Comparison of ENCODE assay signal across 33 mouse cellular contexts in the genomic region with DNA sequence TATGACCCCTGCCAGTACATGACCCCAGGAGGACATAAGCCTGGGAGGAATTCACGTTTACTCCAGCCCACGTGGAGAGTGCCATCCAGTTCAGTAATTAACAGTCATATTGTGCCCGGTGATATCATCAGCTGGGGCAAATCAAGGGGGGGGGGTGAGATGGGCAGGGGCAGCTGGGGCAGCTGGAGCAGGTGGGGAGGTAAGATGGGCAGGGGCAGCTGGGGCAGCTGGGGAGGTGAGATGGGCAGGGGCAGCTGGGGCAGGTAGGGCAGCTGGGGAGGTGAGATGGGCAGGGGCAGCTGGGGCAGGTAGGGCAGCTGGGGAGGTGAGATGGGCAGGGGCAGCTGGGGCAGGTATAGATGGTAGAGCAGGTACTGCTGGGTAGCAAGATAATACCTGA. TPM values are rescaled to one million over a fixed set of nuclear protein-coding genes. Genes with fewer than 3 reads are reported as not detected.
"Had no signal": no experiment of that assay in that cellular context is flagged by ENCODE, and none has a peak within 500 bp of the region (broad histone marks: within the 10 kb centered on the region; RNA-seq: fewer than 3 reads in every experiment).

No protein-coding gene starts in this region.

RNA-seq across cellular contexts. Expression of a gene that starts 22.1 kb away (rescaled TPM):
- total RNA-seq: gastrocnemius, adult 8-10 months; gastrocnemius, postnatal 14 days; gastrocnemius, postnatal 36 days; heart, adult 2 months; heart, postnatal 14 days; heart, postnatal 36 days; hematopoietic stem cell, adult 5-6 weeks; hindbrain, postnatal 0 days; layer of hippocampus, adult 18-20 months; layer of hippocampus, postnatal 10 days; layer of hippocampus, postnatal 25 days; left cerebral cortex, adult 8-10 months; left cerebral cortex, postnatal 10 days; left cerebral cortex, postnatal 25 days; left cerebral cortex, postnatal 4 days; liver, adult 2 months had no signal
- polyA plus RNA-seq: frontal cortex, adult 2 months; heart, adult 2 months; heart, embryonic 11.5 days; heart, embryonic 13.5 days; heart, embryonic 15.5 days; heart, postnatal 0 days; hindbrain, embryonic 11.5 days; hindbrain, embryonic 13.5 days; hindbrain, embryonic 15.5 days; hindbrain, postnatal 0 days; intestine, embryonic 14.5 days; kidney, adult 2 months; kidney, embryonic 15.5 days; kidney, postnatal 0 days; large intestine, adult 2 months; limb, embryonic 11.5 days; limb, embryonic 13.5 days; limb, embryonic 15.5 days; liver, adult 2 months; liver, embryonic 12.5 days had no signal
